Mouse (Mus musculus): ENCODE measurements at regions not wholly inside any gene's neighbourhood (a gene's known extent, or its start where the extent isn't known, plus 50 kb on each side); places are given as distances from the start of the nearest gene placed in this dataset.
"Not testable (repeated sequence)": the region's sequence is repeated elsewhere in the genome, so short reads cannot be mapped to it uniquely, and the experiment has no call there.

GRCm38 (mm10) chr13:107774499-107774898 is 269.7 kb upstream of the Smim15 start:
- DNase-seq (ENCODE audit: low spot score in 2 of 2), result not testable (repeated sequence)

- no peak for DNase-seq (ENCODE audit: low spot score in 2 of 2)
These were observed 277.0 kb upstream of the Smim15 start for GRCm38 (mm10) chr13:107767262-107767624.

GRCm38 (mm10) chr13:107766397-107767261 is 277.6 kb upstream of the Smim15 start:
- peak in 1 of 2 experiments; percentile 31 for DNase-seq (ENCODE audit: low spot score in 2 of 2)

- DNase-seq (ENCODE audit: low spot score in 2 of 2), result no peak
These were observed 280.3 kb upstream of the Smim15 start for GRCm38 (mm10) chr13:107763911-107764310.

- no peak for DNase-seq (ENCODE audit: low spot score in 2 of 2)
These were observed 283.7 kb upstream of the Smim15 start for GRCm38 (mm10) chr13:107760511-107760910.

GRCm38 (mm10) chr13:107758327-107759095 is 285.7 kb upstream of the Smim15 start:
- DNase-seq (ENCODE audit: low spot score in 2 of 2), result no peak

GRCm38 (mm10) chr13:107752745-107753144 is 291.5 kb upstream of the Smim15 start:
- DNase-seq (ENCODE audit: low spot score in 2 of 2), result no peak

GRCm38 (mm10) chr13:107743464-107744218 is 300.6 kb upstream of the Smim15 start:
- DNase-seq (ENCODE audit: low spot score in 2 of 2), result no peak

- DNase-seq (ENCODE audit: low spot score in 2 of 2), result no peak
These were observed 307.7 kb upstream of the Smim15 start for GRCm38 (mm10) chr13:107736581-107736980.

GRCm38 (mm10) chr13:107734161-107734905 is 309.9 kb upstream of the Smim15 start:
- no peak for DNase-seq (ENCODE audit: low spot score in 2 of 2)

GRCm38 (mm10) chr13:107730976-107731375 is 313.3 kb upstream of the Smim15 start:
- no peak for DNase-seq (ENCODE audit: low spot score in 2 of 2)

- DNase-seq (ENCODE audit: low spot score in 2 of 2), result no peak
These were observed 317.8 kb upstream of the Smim15 start for GRCm38 (mm10) chr13:107726491-107726890.

- DNase-seq (ENCODE audit: low spot score in 2 of 2), result no peak
These were observed 322.3 kb upstream of the Smim15 start for GRCm38 (mm10) chr13:107721901-107722300.

GRCm38 (mm10) chr13:107720874-107721574 is 323.2 kb upstream of the Smim15 start:
- no peak for DNase-seq (ENCODE audit: low spot score in 2 of 2)

GRCm38 (mm10) chr13:107718973-107719620 is 325.1 kb upstream of the Smim15 start:
- no peak for DNase-seq (ENCODE audit: low spot score in 2 of 2)

GRCm38 (mm10) chr13:107715616-107716015 is 328.6 kb upstream of the Smim15 start:
- no peak for DNase-seq (ENCODE audit: low spot score in 2 of 2)

- no peak for DNase-seq (ENCODE audit: low spot score in 2 of 2)
These were observed 330.2 kb upstream of the Smim15 start for GRCm38 (mm10) chr13:107714001-107714400.

- no peak for DNase-seq (ENCODE audit: low spot score in 2 of 2)
These were observed 332.8 kb upstream of the Smim15 start for GRCm38 (mm10) chr13:107711341-107711994.

GRCm38 (mm10) chr13:107710368-107710767 is 333.9 kb upstream of the Smim15 start:
- no peak for DNase-seq (ENCODE audit: low spot score in 2 of 2)
